Mouse (Mus musculus) G1E (cell line): ENCODE data around the gene Sars2. TPM values are rescaled to one million over a fixed set of nuclear protein-coding genes. Genes with fewer than 3 reads are reported as not detected.
A peak's percentile ranks its signal among the peaks of the same experiment; 100 is the strongest.

Experiments used
- ATAC-seq: 2 replicates; pipeline ENCODE4 v1.8.0; 2016; ENCODE audit warnings: mild to moderate bottlenecking; ENCODE audit not compliant: insufficient number of reproducible peaks, poor library complexity, low FRiP score, severe bottlenecking; ENCODE audit errors: extremely low read depth
- DNase-seq: peaks from one replicate; pipeline ENCODE4 v3.0.0; 2012; ENCODE audit warnings: low spot score
- H3K27me3 ChIP-seq: 2 replicates; pipeline ENCODE4 v1.6.1; 2012; ENCODE audit warnings: mild to moderate bottlenecking, low read length, inconsistent platforms; ENCODE audit not compliant: insufficient read depth
- H3K36me3 ChIP-seq: replicated peaks from 2 replicates; pipeline ENCODE3; 2012; ENCODE audit warnings: mild to moderate bottlenecking, inconsistent platforms
- H3K4me1 ChIP-seq: 2 replicates; pipeline ENCODE4 v1.6.1; 2012; ENCODE audit warnings: low read depth, low read length, inconsistent platforms, mixed read lengths; ENCODE audit not compliant: insufficient read depth
- H3K4me3 ChIP-seq: 2 replicates; pipeline ENCODE4 v1.5.1; 2012; ENCODE audit warnings: low read depth, mild to moderate bottlenecking, inconsistent platforms, low read length, moderate library complexity, mixed read lengths
- H3K9me3 ChIP-seq: replicated peaks from 2 replicates; pipeline ENCODE4 v1.6.1; 2012; ENCODE audit warnings: inconsistent platforms
- CTCF ChIP-seq: IDR thresholded peaks from 2 replicates; pipeline ENCODE4 v1.5.1; 2012; ENCODE audit warnings: low read depth, low read length, inconsistent platforms, mixed read lengths
- GATA1 ChIP-seq: IDR thresholded peaks from 2 replicates; pipeline ENCODE4 v1.6.1; 2012; ENCODE audit warnings: borderline replicate concordance, low read length, inconsistent platforms, mixed read lengths
- GATA2 ChIP-seq: IDR thresholded peaks from 2 replicates; pipeline ENCODE4 v1.6.1; 2012; ENCODE audit warnings: low read depth, low read length, inconsistent platforms, borderline replicate concordance
- POLR2AphosphoS5 ChIP-seq: IDR thresholded peaks from 2 replicates; pipeline ENCODE4 v1.6.1; 2012; ENCODE audit warnings: low read depth, low read length, inconsistent platforms; ENCODE audit not compliant: insufficient replicate concordance
- TAL1 ChIP-seq: conservative IDR thresholded peaks from 2 replicates; pipeline ENCODE4 v1.6.1; 2012; ENCODE audit warnings: low read depth, low read length, inconsistent platforms, mixed read lengths
- polyA plus RNA-seq: library from polyadenylated mRNA; stranded (reverse); fragments of >175 nt; gene quantifications from 2 replicates; pipeline ENCODE4 v1.2.3, GENCODE M21; 2012
- total RNA-seq, 2 experiments: library from RNA; stranded (forward) in 1 of 2; stranded (reverse) in 1 of 2; fragments of 200-1000 nt in 1 of 2; fragments of >200 nt in 1 of 2; fragmentation: Nextera tagmentation in 1 of 2; gene quantifications; 2 replicates each; pipeline ENCODE4 v1.2.3; 2014 to 2017

The Sars2 gene
- total and polyA plus RNA-seq, 3 experiments = 9.1 to 41.5 (median 10.1) TPM

DNA sequence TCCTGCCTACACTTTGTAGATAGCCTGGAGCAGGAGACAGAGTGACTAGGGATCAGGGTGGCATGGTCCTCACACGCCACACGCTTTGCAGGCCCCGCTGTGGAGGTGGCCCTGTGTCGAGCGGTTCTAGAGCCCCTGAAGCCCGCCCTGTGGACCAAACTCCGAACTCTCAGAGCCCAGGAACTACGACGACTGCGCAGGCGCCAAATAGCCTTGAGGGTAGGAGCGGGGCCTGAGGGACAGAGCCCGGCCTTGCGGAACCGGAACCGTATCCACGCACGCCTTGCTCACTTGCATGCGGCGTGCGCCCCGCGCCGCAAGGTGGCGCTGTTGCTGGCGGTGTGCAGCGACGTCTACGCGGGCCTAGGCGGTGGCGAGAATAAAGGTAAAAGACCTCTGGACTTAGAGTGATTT is 54.8 kb downstream of the Sars2 start:
- H3K9me3 ChIP-seq = no peaks in the 10 kb centered on the region
- TF ChIP-seq GATA2 (no peak), CTCF (peak; percentile 98), GATA1 (no peak), POLR2AphosphoS5 (no peak)
- H3K27me3 ChIP-seq = peaks cover 18% of the 10 kb centered on the region; the same call in 1 of the 2 replicates
- peaks cover 38% of the 10 kb centered on the region for H3K4me1 ChIP-seq
- peak overlapping the region; percentile 37; the same call in 1 of the 2 replicates for H3K4me3 ChIP-seq
- no peaks in the 10 kb centered on the region for H3K36me3 ChIP-seq
- DNase-seq (peak; percentile 50), ATAC-seq (no peak)

DNA sequence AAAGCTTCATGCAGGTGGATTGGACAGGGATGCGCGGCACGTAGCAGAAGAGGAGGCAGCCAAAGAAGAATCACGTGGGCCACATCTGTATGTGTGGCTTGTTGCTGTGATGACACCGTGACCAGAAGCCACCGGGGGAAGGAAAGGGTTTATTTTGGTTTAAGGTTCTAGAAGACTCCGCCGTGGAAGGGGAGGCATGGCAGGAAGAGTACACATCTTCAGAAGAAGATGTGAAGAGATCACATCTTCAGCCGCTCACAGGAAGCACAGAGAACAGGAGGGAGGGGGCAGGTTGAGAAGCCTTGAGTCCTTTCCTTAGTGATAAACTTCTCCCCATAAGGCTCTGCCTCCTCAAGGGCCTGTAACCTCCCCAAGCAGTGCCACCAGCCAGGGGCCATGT is 58.2 kb downstream of the Sars2 start:
- H3K27me3 ChIP-seq = peaks cover 7% of the 10 kb centered on the region; the same call in 1 of the 2 replicates
- H3K36me3 ChIP-seq = no peaks in the 10 kb centered on the region
- no peak for ATAC-seq
- peaks cover 40% of the 10 kb centered on the region for H3K4me1 ChIP-seq
- no peak for TF ChIP-seq POLR2AphosphoS5
- H3K9me3 ChIP-seq = no peaks in the 10 kb centered on the region
- no peak overlapping the region for H3K4me3 ChIP-seq
- DNase-seq = no peak

GRCm38 (mm10) chr7:28801451-28801850 is 59.7 kb downstream of the Sars2 start:
- no peak for ATAC-seq
- peaks cover 29% of the 10 kb centered on the region for H3K4me1 ChIP-seq

DNA sequence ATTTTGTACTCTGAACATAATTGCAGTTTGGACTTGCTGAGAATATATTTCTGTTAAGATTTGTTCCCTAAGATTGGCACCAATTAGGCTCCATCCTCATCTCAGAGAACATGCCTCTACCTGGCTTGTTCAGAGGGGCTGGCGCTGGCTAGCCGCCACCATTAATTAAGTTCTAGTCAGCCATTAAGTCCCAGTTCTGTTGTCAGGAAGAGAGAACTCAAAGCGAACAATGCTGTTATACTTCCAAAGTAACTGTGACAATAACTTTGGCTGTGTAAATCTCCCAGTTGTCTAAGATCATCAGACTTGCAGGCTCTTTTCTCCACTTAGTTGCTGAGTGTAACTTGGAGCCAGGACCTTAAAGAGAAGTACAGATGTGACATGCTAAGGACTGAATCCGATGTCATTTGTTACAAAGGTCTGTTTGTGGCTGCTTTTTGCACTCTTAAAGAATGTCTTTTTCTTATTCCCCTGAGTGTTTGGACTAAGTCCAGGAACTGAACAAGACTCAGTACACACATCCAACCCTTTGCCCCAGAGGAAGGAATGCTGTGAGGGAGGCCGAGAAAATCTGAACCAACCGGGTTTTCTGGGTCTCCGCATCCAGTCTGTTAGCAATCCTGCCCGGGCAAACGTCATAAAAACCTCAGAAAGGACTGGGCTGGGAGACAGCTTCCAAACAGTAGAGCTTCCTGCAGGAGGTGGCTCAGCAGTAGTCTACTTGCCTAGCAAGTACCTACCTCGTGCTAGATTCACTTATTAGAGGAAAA is 60.3 kb downstream of the Sars2 start:
- H3K27me3 ChIP-seq = no peaks in the 10 kb centered on the region
- H3K9me3 ChIP-seq = no peaks in the 10 kb centered on the region
- H3K36me3 ChIP-seq = no peaks in the 10 kb centered on the region
- DNase-seq (no peak), ATAC-seq (no peak)
- H3K4me1 ChIP-seq = peaks cover 27% of the 10 kb centered on the region
- TF ChIP-seq POLR2AphosphoS5 (no peak), GATA2 (no peak), CTCF (no peak), TAL1 (no peak), GATA1 (no peak)
- no peak overlapping the region for H3K4me3 ChIP-seq

More at GRCm38 (mm10) chr7:28801451-28801850, 59.7 kb downstream of the Sars2 start:
- no peak for DNase-seq
- no peaks in the 10 kb centered on the region for H3K36me3 ChIP-seq
- no peaks in the 10 kb centered on the region for H3K9me3 ChIP-seq
- H3K4me3 ChIP-seq = no peak overlapping the region
- H3K27me3 ChIP-seq = no peaks in the 10 kb centered on the region
- TF ChIP-seq CTCF (no peak), POLR2AphosphoS5 (no peak), GATA1 (no peak), GATA2 (no peak), TAL1 (no peak)

DNA sequence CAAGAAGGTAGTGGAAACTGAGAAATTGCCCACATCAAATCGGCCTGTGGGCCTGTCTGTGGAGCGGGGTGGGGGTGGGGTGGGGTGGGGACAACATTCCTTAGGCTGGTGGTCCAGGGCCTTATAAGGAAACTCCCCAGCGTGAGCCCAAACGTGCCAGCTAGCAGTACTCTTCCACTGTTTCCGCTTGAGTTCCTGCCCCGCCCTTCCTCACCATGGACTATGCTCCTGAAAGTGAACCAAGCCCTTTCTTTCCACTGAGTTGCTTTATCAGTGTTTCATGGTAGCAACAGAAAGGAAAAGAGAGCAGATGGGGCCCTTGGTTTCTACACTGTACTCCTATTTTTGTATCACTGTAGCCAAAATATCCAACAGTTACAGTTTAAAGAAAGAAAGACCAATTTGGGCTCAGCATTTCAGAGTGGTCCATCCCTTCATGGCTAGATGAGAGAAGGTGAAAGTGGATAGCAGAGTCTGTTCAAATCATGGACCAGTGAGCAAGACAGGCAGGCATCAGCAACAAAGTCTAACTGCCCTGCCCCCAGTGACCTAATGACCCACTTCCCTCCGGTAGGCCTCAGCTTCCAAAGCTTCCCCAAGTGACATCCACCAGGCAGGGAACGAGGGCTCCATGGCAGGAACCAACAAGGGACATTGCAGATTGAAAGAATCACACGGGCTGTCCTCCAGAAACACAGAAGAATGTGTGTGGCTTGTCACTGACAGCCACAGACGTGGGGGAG is 61.2 kb downstream of the Sars2 start:
- ATAC-seq (no peak), DNase-seq (no peak)
- H3K27me3 ChIP-seq = no peaks in the 10 kb centered on the region

More for the DNA sequence above, 61.2 kb downstream of the Sars2 start:
- Histone ChIP-seq H3K4me3 (no peak overlapping the region), H3K4me1 (peaks cover 29% of the 10 kb centered on the region), H3K36me3 (no peaks in the 10 kb centered on the region), H3K9me3 (no peaks in the 10 kb centered on the region)
- TF ChIP-seq CTCF = no peak
- no peak for TF ChIP-seq GATA2
- no peak for TF ChIP-seq TAL1

Other genes starting within 250 kb of the Sars2 start
Only the 20 nearest of the 22 such genes appear.
- not detected in 2 replicates for gene Ifnl2, start 231.5 kb upstream of the Sars2 start, total RNA-seq (2014; fragmentation: Nextera tagmentation)
- gene Ifnl2, start 231.5 kb upstream of the Sars2 start, total RNA-seq (2017) = 0.27 TPM in 1 of 2 replicates, not detected in the other
- not detected in 2 replicates for gene Ifnl2, start 231.5 kb upstream of the Sars2 start, polyA plus RNA-seq
- not detected in 2 replicates for gene Ifnl3, start 219.2 kb upstream of the Sars2 start, total RNA-seq (2014; fragmentation: Nextera tagmentation)
- not detected in 2 replicates for gene Ifnl3, start 219.2 kb upstream of the Sars2 start, total RNA-seq (2017)
- not detected in 2 replicates for gene Ifnl3, start 219.2 kb upstream of the Sars2 start, polyA plus RNA-seq
- gene Sycn, start 201.1 kb upstream of the Sars2 start, total RNA-seq (2014; fragmentation: Nextera tagmentation) = not detected in 2 replicates
- not detected in 2 replicates for gene Sycn, start 201.1 kb upstream of the Sars2 start, total RNA-seq (2017)
- gene Sycn, start 201.1 kb upstream of the Sars2 start, polyA plus RNA-seq = not detected in 2 replicates
- not detected in 2 replicates for gene Nccrp1, start 194.7 kb upstream of the Sars2 start, total RNA-seq (2014; fragmentation: Nextera tagmentation)
- not detected in 2 replicates for gene Nccrp1, start 194.7 kb upstream of the Sars2 start, total RNA-seq (2017)
- 0.07 TPM in 1 of 2 replicates, not detected in the other for gene Nccrp1, start 194.7 kb upstream of the Sars2 start, polyA plus RNA-seq
- 62.7 and 75.9 TPM in 2 replicates for gene Samd4b, start 143.8 kb upstream of the Sars2 start, total RNA-seq (2014; fragmentation: Nextera tagmentation)
- gene Samd4b, start 143.8 kb upstream of the Sars2 start, total RNA-seq (2017) = 3.8 and 4.4 TPM in 2 replicates
- 88.8 and 104 TPM in 2 replicates for gene Samd4b, start 143.8 kb upstream of the Sars2 start, polyA plus RNA-seq
- gene Pak4, start 143.8 kb upstream of the Sars2 start, total RNA-seq (2014; fragmentation: Nextera tagmentation) = 13.2 and 16.0 TPM in 2 replicates
- gene Pak4, start 143.8 kb upstream of the Sars2 start, total RNA-seq (2017) = 5.6 and 6.4 TPM in 2 replicates
- gene Pak4, start 143.8 kb upstream of the Sars2 start, polyA plus RNA-seq = 72.6 and 85.1 TPM in 2 replicates
- gene Acp7, start 110.7 kb upstream of the Sars2 start, total RNA-seq (2014; fragmentation: Nextera tagmentation) = not detected in 2 replicates
- gene Acp7, start 110.7 kb upstream of the Sars2 start, total RNA-seq (2017) = 0.11 TPM in 1 of 2 replicates, not detected in the other
- gene Acp7, start 110.7 kb upstream of the Sars2 start, polyA plus RNA-seq = not detected in 2 replicates
- gene Fbxo27, start 49.1 kb upstream of the Sars2 start, total RNA-seq (2014; fragmentation: Nextera tagmentation) = not detected in 2 replicates
- gene Fbxo27, start 49.1 kb upstream of the Sars2 start, total RNA-seq (2017) = not detected in 2 replicates
- gene Fbxo27, start 49.1 kb upstream of the Sars2 start, polyA plus RNA-seq = not detected in 2 replicates
- gene Fbxo17, start 25.2 kb upstream of the Sars2 start, total RNA-seq (2014; fragmentation: Nextera tagmentation) = not detected in 2 replicates
- 0.27 TPM in 1 of 2 replicates, not detected in the other for gene Fbxo17, start 25.2 kb upstream of the Sars2 start, total RNA-seq (2017)
- not detected in 2 replicates for gene Fbxo17, start 25.2 kb upstream of the Sars2 start, polyA plus RNA-seq
- gene Mrps12, start 172 bp upstream of the Sars2 start, total RNA-seq (2014; fragmentation: Nextera tagmentation) = 12.3 and 14.2 TPM in 2 replicates
- 24.8 and 33.9 TPM in 2 replicates for gene Mrps12, start 172 bp upstream of the Sars2 start, total RNA-seq (2017)
- 217 and 283 TPM in 2 replicates for gene Mrps12, start 172 bp upstream of the Sars2 start, polyA plus RNA-seq
- gene Ccer2, start 14.2 kb downstream of the Sars2 start, total RNA-seq (2014; fragmentation: Nextera tagmentation) = not detected in 2 replicates
- not detected in 2 replicates for gene Ccer2, start 14.2 kb downstream of the Sars2 start, total RNA-seq (2017)
- not detected in 2 replicates for gene Ccer2, start 14.2 kb downstream of the Sars2 start, polyA plus RNA-seq
- gene Sirt2, start 24.7 kb downstream of the Sars2 start, total RNA-seq (2014; fragmentation: Nextera tagmentation) = 50.1 and 60.0 TPM in 2 replicates
- gene Sirt2, start 24.7 kb downstream of the Sars2 start, total RNA-seq (2017) = 34.1 and 36.4 TPM in 2 replicates
- gene Sirt2, start 24.7 kb downstream of the Sars2 start, polyA plus RNA-seq = 103 and 114 TPM in 2 replicates
- gene Nfkbib, start 25.5 kb downstream of the Sars2 start, total RNA-seq (2014; fragmentation: Nextera tagmentation) = 21.1 and 30.4 TPM in 2 replicates
- gene Nfkbib, start 25.5 kb downstream of the Sars2 start, total RNA-seq (2017) = 9.5 and 10.7 TPM in 2 replicates
- 109 and 136 TPM in 2 replicates for gene Nfkbib, start 25.5 kb downstream of the Sars2 start, polyA plus RNA-seq
- 1.8 TPM in 1 of 2 replicates, not detected in the other for gene Rinl, start 47.0 kb downstream of the Sars2 start, total RNA-seq (2014; fragmentation: Nextera tagmentation)
- gene Rinl, start 47.0 kb downstream of the Sars2 start, total RNA-seq (2017) = 1.2 and 1.4 TPM in 2 replicates
- 1.4 and 1.8 TPM in 2 replicates for gene Rinl, start 47.0 kb downstream of the Sars2 start, polyA plus RNA-seq
- 442 and 470 TPM in 2 replicates for gene Hnrnpl, start 66.5 kb downstream of the Sars2 start, total RNA-seq (2014; fragmentation: Nextera tagmentation)
- 251 and 279 TPM in 2 replicates for gene Hnrnpl, start 66.5 kb downstream of the Sars2 start, total RNA-seq (2017)
- 430 and 529 TPM in 2 replicates for gene Hnrnpl, start 66.5 kb downstream of the Sars2 start, polyA plus RNA-seq
- 102 and 127 TPM in 2 replicates for gene Ech1, start 83.2 kb downstream of the Sars2 start, total RNA-seq (2014; fragmentation: Nextera tagmentation)
- 78.5 and 94.3 TPM in 2 replicates for gene Ech1, start 83.2 kb downstream of the Sars2 start, total RNA-seq (2017)
- gene Ech1, start 83.2 kb downstream of the Sars2 start, polyA plus RNA-seq = 12.9 and 33.1 TPM in 2 replicates
- 0.87 and 3.0 TPM in 2 replicates for gene Lgals4, start 91.9 kb downstream of the Sars2 start, total RNA-seq (2014; fragmentation: Nextera tagmentation)
- 1.9 and 3.4 TPM in 2 replicates for gene Lgals4, start 91.9 kb downstream of the Sars2 start, total RNA-seq (2017)
- 0.22 and 0.68 TPM in 2 replicates for gene Lgals4, start 91.9 kb downstream of the Sars2 start, polyA plus RNA-seq
- gene Lgals7, start 121.9 kb downstream of the Sars2 start, total RNA-seq (2014; fragmentation: Nextera tagmentation) = 3.0 TPM in 1 of 2 replicates, not detected in the other
- gene Lgals7, start 121.9 kb downstream of the Sars2 start, total RNA-seq (2017) = 0.27 and 0.76 TPM in 2 replicates
- 0.49 and 0.68 TPM in 2 replicates for gene Lgals7, start 121.9 kb downstream of the Sars2 start, polyA plus RNA-seq
- not detected in 2 replicates for gene Capn12, start 139.4 kb downstream of the Sars2 start, total RNA-seq (2014; fragmentation: Nextera tagmentation)
- 0.12 and 0.22 TPM in 2 replicates for gene Capn12, start 139.4 kb downstream of the Sars2 start, total RNA-seq (2017)
- gene Capn12, start 139.4 kb downstream of the Sars2 start, polyA plus RNA-seq = 0.02 TPM in 1 of 2 replicates, not detected in the other
- gene Actn4, start 220.3 kb downstream of the Sars2 start, total RNA-seq (2014; fragmentation: Nextera tagmentation) = 119 and 121 TPM in 2 replicates
- gene Actn4, start 220.3 kb downstream of the Sars2 start, total RNA-seq (2017) = 28.1 and 30.3 TPM in 2 replicates
- 259 and 260 TPM in 2 replicates for gene Actn4, start 220.3 kb downstream of the Sars2 start, polyA plus RNA-seq